Mouse (Mus musculus) heart, adult 18-20 months (tissue): Measurements from ENCODE around the gene Fn1. TPM values are rescaled to one million over a fixed set of nuclear protein-coding genes. Genes with fewer than 3 reads are reported as not detected.

ENCODE experiments used
- DNase-seq, 2 experiments: peaks; one replicate each; pipeline ENCODE4 v3.0.0; 2021 to 2022; ENCODE audit warnings: mixed read lengths in 1 of 2
- total RNA-seq, 2 experiments: library from RNA; stranded (reverse); gene quantifications; 2 replicates each; pipeline ENCODE4 v1.2.3; 2021

Gene Fn1
- total RNA-seq, 2 experiments from 2014 or later: 48.4 to 59.7 TPM

DNA sequence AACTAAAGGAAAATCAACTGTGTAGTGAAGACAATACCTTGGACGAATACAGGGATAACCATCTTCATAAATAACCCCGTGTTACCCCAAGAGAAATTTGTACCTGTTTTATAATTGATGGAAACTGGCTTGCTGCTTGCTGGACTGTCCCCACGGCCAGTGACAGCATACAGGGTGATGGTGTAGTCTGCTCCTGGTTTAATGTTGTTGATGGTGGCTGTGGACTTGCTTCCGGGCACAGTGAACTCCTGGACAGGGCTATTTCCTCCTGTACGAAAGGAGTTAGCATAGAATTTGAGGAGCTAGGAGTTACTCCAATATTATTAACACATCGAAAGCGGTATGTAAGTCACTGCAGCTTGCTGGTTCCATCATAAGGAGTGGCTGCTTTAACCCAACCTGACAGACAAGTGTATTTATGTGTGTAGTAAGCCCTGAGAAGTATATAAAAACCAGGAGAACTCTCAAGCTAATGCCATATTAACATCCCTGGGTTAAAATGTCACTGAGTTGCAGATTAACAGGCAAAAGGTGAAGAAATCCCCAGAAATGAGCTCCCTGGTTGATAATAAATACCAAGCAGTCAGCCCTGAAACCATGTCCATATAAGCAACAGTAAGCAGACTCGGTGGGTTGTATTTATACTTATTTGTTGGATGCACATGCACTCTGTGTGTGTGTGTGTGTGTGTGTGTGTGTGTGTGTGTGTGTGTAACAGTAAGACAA, 46.2 kb downstream of the Fn1 start:
- no peak for DNase-seq

DNA sequence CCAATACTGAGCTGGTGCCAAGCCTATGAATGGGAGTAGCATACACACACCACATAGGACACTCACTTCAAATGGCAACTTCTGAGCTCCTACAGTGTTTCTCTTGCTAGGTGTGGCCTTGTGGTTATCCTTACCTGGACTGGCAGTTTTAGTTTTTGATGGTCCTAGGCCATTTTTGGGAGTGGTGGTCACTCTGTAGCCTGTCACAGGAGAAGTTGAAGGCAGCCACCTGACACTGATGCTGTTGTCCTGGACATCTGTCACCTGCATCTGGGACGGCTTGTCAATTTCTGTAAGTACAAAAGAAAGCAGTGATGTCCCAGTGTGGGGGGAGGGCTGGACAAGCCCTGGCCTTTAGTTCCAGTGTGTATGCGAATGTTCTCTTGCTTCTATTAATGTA, 47.2 kb downstream of the Fn1 start:
- no peak for DNase-seq

- no peak for DNase-seq
These were observed 57.6 kb downstream of the Fn1 start for GRCm38 (mm10) chr1:71595365-71595764.

DNA sequence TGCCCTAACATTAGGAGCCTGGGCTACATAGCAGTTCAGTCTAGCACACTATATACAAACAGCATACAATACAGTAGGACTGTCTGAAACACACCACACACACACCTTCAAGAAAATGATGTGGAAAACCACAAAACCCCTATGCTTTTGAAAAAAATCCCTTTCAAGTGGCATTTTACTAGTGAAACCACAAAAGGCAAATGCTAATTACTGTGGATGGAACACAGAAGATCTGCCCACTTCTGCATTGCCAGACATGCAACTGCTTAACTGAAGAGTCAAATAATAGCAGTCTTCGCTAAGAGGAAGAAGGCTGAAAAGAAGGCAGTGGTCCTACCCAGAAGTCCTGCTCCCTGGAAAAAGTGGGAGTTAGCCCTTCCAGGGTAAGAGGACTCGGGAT, 58.7 kb downstream of the Fn1 start:
- no peak for DNase-seq

DNA sequence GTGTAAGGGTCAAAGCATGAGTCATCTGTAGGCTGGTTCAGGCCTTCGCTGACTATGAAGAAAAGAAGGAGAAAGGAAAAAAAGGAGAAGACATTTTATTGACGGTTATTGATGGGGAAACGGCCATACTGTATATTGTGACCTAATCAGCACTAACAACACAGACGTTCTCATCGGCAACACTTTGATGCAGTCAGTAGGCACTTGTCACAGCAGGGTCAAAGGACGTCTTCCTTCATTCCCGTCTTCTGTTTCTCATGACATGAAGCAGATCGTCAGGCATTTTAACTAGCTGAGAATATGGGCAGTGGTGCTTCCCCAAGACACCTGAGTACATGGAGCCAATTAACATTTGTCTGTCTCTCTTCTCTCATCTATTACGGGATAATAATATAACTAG, 59.8 kb downstream of the Fn1 start:
- DNase-seq: no peak

DNA sequence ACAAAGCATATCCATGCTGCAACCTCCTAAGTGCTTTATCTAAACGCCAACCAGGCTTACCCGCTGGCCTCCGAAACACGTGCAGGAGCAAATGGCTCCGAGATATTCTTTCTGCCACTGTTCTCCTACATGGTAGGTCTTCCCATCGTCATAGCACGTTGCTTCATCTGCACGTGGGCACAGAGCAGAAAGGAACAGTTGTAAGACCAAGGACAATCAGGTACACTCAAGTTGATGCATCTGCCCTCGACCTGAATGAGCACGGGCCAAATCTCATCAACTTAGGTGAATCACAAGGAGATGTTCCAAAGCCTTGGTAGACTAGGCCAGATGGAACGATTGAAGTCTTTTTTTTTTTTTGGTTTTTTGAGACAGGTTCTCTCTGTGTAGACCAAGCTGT, 63.0 kb downstream of the Fn1 start:
- DNase-seq: no peak

GRCm38 (mm10) chr1:71586658-71587057, 66.3 kb downstream of the Fn1 start:
- no peak for DNase-seq

- DNase-seq: no peak
These were observed 69.1 kb downstream of the Fn1 start for GRCm38 (mm10) chr1:71583900-71584299.

- no peak for DNase-seq
These were observed 69.7 kb downstream of the Fn1 start for GRCm38 (mm10) chr1:71583302-71583701.

GRCm38 (mm10) chr1:71580408-71580807, 72.6 kb downstream of the Fn1 start:
- no peak for DNase-seq

DNA sequence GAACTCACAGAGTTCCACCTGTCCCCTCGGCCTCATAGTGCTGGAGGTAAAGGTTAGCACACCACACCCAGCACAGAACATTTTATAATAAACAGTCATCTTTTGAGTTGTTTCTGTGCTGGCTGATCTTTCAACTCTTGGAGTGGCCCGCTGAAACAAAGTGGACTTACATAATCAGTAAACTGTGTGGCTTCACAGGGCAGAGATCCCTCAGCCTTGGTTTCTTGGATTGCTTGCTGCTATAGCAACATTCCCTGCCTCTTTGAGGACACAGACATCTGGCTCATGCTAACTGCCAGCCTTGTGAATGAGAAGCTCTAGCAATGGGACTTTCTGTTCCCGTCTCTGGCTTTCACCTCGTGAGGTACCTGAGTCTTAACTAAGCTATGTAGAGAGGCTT, 73.5 kb downstream of the Fn1 start:
- DNase-seq: peak; percentile 6 to 8

DNA sequence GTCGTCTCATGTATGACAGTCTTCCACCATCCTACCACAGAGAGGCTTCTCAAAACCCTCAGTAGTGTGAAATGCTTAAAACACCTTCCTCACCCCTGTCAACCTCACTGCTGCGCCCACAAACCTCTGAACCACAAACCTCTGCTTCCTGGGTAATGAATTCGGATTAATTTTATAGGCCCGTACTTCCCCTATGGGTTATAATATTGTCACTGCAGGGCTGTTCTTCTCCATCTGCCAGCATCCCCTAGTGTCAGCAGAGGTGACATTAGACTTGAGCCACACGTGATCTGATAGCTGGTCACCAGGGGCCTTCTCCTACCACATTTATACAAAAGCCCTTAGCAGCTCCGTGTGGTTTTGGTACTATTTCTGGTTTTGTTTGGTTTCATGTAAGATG, 76.2 kb downstream of the Fn1 start:
- no peak for DNase-seq

- peak; percentile 3 to 5 for DNase-seq
These were observed 77.0 kb downstream of the Fn1 start for GRCm38 (mm10) chr1:71575987-71576386.

- no peak for DNase-seq
These were observed 82.9 kb downstream of the Fn1 start for GRCm38 (mm10) chr1:71570116-71570515.

DNA sequence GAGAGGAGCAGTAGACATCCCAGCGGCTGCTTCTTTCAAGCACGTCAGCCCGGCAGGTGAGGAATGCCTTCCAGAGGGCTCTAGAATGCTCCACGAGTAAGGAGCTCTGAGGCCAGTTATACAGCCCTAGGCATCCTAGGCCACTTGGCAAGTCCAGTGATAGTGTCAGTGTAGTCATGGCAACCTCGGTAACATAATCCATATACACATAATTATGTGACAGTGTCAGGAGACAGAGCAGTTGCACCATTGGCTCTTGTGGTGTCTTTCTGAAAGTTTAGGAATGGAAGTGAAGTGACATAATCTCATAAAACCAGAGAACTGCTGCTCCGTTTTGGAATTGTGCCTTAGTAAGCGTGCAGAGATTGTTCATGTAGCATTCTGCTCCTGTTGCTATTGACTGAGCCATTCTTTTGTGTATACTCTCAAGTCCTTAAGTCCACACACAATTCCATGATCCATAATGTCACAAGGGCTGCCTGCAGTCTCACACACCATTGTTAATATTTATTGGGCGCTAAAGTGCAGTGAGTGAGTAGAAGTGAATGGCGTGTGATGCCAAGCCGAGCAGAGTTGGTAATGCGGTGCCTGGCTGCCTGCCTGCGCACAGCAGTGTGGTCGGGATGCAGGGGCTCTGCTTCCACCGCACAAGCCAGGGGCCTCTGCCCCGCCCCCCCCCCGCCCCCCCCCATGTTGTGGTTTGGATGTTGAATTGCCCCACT, 85.0 kb downstream of the Fn1 start:
- no peak for DNase-seq

DNA sequence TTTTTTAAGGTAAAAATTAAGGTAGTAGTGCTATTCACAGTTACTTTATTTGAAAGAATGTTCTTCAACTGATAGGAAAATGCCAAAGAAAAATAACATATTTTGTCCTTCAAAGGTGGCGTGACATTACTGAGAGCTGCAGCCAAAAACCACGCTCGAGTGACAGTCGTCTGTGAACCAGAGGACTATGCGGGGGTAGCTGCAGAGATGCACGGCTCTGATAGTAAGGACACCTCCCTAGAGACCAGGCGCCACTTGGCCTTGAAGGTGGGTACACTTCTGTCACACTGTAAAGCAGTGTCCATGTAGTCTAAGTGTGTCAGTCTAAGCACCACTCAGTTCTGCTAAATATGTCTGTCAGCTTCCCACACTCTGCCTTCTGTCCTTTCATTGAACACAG, 88.7 kb downstream of the Fn1 start:
- no peak for DNase-seq

- DNase-seq: no peak
These were observed 92.4 kb downstream of the Fn1 start for GRCm38 (mm10) chr1:71560626-71561025.

DNA sequence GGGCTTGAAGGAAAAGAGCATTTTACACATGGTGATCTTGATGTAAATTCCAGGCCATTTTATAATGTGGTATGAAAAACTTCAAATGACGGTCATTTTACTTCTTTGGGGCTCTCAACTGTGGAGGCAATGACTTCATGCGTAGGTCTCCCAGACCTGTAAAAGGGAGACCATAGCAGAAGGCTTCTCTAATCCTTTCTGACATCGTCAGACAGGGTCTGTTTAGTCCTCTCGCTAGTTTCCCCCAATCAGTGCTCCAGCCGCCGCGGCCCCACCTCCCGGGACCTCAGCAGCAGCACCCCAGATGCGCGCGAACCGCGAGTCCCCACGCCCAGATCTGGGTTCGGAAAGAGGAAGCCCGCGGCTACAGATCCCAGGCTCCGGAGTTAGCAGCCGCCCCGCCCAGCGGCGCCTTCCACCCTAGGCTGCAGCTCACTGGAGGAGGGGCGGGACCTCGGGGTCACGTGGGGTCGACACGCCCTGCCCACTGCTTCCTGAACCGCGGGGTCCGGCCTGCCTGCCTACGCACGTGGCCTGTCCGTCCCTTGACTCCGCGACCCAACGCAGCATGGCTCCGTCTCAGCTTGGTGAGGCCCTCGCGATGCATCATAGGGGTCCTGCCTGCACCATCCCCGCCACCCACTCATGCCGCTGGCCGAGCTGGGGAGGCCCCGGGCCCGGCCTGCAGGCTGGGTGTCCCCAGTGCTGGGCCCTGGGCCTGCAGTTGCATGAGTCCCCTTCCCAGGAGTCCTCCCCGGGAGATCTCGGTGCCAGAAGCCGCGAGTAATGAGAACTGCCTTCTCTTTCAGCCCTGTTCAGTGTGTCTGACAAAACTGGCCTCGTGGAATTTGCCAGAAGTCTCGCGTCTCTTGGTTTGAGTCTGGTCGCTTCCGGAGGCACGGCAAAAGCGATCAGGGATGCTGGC, 96.0 kb downstream of the Fn1 start, which contains the start of gene Atic:
Gene Atic (plus strand): TSS at position 463 of the 925 bp plus-strand sequence.
- peak; percentile 92 to 95 for DNase-seq

- DNase-seq: no peak
These were observed 102.3 kb downstream of the Fn1 start for GRCm38 (mm10) chr1:71550626-71551195.

GRCm38 (mm10) chr1:71540437-71540836, 112.6 kb downstream of the Fn1 start:
- peak; percentile 40 to 42 for DNase-seq

DNA sequence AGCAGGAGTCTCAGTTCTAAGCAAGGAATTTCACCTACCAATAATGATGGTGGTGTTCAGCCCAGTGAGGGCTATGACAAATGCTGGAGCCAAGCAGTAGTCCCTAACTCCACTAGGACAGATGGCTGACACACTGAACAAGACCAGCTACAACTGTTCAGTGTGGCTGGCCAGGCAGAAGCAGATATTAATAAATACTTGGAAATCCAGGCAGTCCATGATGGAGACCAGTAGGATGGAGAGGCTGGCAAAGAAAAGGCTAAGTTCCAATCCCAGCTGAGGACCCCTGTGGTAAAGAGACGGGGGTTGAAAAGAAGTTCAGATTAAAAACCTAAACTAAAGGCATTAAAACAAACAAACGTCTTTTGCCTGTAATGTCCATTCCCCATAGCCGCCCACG, 113.4 kb downstream of the Fn1 start:
- no peak for DNase-seq
